Mouse (Mus musculus) adrenal gland, postnatal 25 days (tissue): ENCODE results near the gene Flnc. TPM values are rescaled to one million over a fixed set of nuclear protein-coding genes. Genes with fewer than 3 reads are reported as not detected.
"Not testable (repeated sequence)": the region's sequence is repeated elsewhere in the genome, so short reads cannot be mapped to it uniquely, and the experiment has no call there.

ENCODE experiments used
- DNase-seq: peaks from one replicate; pipeline ENCODE4 v3.0.0; 2021; ENCODE audit warnings: mixed read lengths
- long read RNA-seq: library from polyadenylated mRNA; stranded (forward); transcript quantifications from one replicate; pipeline ENCODE4 v2.0.0, GENCODE M21; 2021
- total RNA-seq: library from RNA; stranded (reverse); gene quantifications from 2 replicates; pipeline ENCODE4 v1.2.3, GENCODE M21; 2021

Gene Flnc
- total RNA-seq, result 1.4 and 1.8 TPM in 2 replicates
- long read RNA-seq, partial matches to known transcripts, result 2 of 2 reads
- long read RNA-seq, other reads (novel, unspliced or antisense), result 0 of 2 reads

- DNase-seq, result peak; percentile 26
Observed at GRCm38 (mm10) chr6:29433038-29433803, at the start of gene Flnc. Flnc (plus strand) TSS chr6:29433256.

- no peak for DNase-seq
Observed at GRCm38 (mm10) chr6:29388052-29388518, 45.0 kb upstream of the Flnc start, which contains the start of gene Opn1sw. Opn1sw (minus strand) TSS chr6:29388468.

- DNase-seq, result peak; percentile 86
Observed at GRCm38 (mm10) chr6:29388606-29389080, 44.4 kb upstream of the Flnc start.

GRCm38 (mm10) chr6:29389425-29389824 is 43.6 kb upstream of the Flnc start:
- no peak for DNase-seq

- not testable (repeated sequence) for DNase-seq
Observed at GRCm38 (mm10) chr6:29390500-29390899, 42.6 kb upstream of the Flnc start.

- DNase-seq, result not testable (repeated sequence)
Observed at GRCm38 (mm10) chr6:29391241-29391640, 41.8 kb upstream of the Flnc start.

- DNase-seq, result no peak
Observed at GRCm38 (mm10) chr6:29391802-29392201, 41.3 kb upstream of the Flnc start.

GRCm38 (mm10) chr6:29394286-29394685 is 38.8 kb upstream of the Flnc start:
- no peak for DNase-seq

- peak; percentile 84 for DNase-seq
Observed at GRCm38 (mm10) chr6:29395910-29396713, 36.9 kb upstream of the Flnc start, which contains the start of gene Ccdc136. Ccdc136 (plus strand) TSS chr6:29396309.

- DNase-seq, result no peak
Observed at GRCm38 (mm10) chr6:29396714-29397540, 36.1 kb upstream of the Flnc start.

- DNase-seq, result no peak
Observed at GRCm38 (mm10) chr6:29397575-29397974, 35.5 kb upstream of the Flnc start.

GRCm38 (mm10) chr6:29399851-29400250 is 33.2 kb upstream of the Flnc start:
- DNase-seq, result no peak

GRCm38 (mm10) chr6:29402693-29403342 is 30.2 kb upstream of the Flnc start:
- no peak for DNase-seq

GRCm38 (mm10) chr6:29406412-29406811 is 26.6 kb upstream of the Flnc start:
- no peak for DNase-seq

- no peak for DNase-seq
Observed at GRCm38 (mm10) chr6:29415446-29415845, 17.6 kb upstream of the Flnc start.

GRCm38 (mm10) chr6:29420596-29420995 is 12.5 kb upstream of the Flnc start:
- no peak for DNase-seq

- no peak for DNase-seq
Observed at GRCm38 (mm10) chr6:29425118-29425517, 7.9 kb upstream of the Flnc start.

- DNase-seq, result no peak
Observed at GRCm38 (mm10) chr6:29426331-29426730, 6.7 kb upstream of the Flnc start.

GRCm38 (mm10) chr6:29428171-29428570 is 4.9 kb upstream of the Flnc start:
- no peak for DNase-seq

- no peak for DNase-seq
Observed at GRCm38 (mm10) chr6:29430681-29431420, 2.2 kb upstream of the Flnc start.

- no peak for DNase-seq
Observed at GRCm38 (mm10) chr6:29431473-29431872, 1.6 kb upstream of the Flnc start.
